Mouse (Mus musculus) spleen, postnatal 10 days (tissue): ENCODE results near the gene Gm5148.

Source experiments
- DNase-seq, 2 experiments: peaks; one replicate each; pipeline ENCODE4 v3.0.0; 2021 to 2022; ENCODE audit warnings: low spot score in 2 of 2

Gm5148 gene

DNA sequence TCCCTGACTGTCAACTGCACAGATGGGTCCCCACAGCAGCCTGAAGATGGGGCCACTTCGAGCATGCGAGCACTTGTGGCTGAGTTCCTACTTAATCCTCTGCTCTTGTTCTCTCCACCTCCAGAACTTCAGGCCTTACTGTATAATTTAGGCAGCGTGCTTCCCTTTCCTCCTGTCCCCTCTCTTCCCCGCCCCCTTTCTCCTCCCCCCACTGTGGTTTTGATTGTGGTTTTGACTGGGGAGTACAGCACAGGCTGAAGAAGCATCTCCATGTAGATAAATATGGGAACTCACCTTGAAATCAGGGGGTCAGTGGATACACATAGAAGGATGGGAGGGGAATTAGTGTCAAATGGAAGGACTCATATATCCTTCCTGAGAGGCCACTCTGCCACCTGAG, 31.3 kb downstream of the Gm5148 start:
- no peak for DNase-seq

DNA sequence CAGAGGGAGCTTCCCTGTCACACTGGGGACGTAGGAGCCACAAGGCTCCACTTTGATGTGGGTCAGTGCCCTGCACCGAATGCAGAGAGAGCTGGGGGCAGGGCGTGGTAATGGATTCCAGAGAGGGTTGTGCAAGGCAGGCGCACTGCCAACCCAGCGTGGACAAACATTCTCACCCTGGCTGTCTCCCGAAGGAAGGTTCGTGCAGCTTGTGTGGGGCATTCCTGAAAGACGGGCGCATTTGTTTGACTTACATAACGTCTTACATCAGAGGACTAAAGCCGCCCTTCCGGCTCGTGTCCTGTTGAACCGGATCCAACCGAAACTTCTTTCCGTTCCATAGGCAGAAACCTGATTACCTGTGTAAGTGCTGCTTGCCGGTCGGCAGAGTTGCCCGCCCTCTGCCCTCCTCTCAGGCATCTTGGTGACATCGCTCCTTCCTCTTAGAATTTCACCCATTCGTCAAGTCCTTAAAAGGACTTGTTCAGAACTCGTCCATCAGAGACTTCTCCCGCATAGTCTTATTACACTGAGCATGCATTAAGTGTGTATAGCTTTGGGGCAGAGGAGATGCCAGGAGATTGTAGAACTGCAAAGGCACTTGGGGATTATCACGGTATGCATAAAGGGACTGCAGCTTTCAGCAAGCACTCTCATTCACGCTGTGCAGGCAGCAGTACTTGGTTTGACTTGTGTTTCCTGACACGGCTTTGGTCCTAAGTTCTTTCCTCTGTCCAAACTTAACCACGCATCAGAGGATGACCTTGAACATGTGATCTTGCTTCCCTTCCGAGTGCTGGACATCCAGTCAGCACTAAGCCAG, 36.9 kb downstream of the Gm5148 start:
- peak in 1 of 2 experiments; percentile 18 for DNase-seq

DNA sequence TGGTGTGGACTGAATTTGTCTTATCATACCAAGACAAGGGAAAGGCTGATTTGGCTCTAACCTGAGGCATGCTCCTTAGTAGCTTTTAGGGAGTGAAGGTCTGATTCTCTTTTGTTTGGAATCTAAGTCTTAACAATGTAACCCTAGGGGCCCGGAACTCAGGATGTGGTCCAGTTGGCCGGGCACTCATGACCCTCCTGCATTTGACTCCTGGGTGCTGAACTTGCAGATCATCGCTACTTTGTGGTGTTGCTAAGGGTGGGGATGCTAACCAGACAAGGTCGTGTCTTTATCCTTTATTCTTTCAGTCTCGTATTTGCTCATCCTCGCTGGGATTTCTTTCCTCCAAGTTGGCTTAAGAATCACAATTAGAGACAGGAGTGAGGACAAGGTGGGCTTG, 37.5 kb downstream of the Gm5148 start:
- no peak for DNase-seq

DNA sequence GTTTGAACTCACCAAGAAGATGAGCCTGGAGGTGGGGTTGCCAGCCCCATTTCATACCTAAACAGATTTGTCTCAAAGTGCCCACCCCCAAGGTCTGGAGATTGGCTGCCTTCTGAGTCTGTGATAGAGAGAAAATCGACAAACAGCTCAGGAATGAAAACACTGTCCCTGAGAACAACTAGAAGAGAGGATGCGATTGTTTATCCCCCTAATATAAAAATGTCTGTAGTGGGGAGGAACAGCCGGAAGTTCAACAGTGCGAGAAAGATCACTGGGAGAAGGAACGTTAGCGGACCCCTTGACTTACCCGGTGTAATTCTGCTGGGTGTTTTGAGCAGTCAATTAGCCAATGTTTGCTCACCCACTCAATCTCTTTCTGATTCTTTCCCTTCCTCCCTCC, 38.1 kb downstream of the Gm5148 start:
- DNase-seq = no peak

DNA sequence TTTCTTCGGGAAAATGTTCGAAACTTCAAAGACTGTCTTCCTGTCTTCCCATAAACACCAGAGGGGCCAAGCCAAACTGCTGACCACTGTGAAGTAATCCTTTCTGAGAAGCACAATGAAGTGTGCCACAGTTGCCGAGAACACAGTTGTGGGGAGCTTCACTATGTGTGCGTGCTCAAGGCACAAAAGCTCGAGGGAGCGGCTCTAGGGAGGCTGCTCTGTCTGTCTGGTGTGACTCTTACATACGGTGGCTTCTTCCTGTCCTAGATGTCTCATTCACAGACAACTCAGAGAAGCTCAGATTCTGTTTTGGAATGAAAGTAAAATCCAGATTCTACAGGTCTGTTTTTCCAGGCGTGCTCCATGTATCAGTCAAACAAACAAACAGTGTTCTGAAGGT, 48.0 kb downstream of the Gm5148 start:
- no peak for DNase-seq

DNA sequence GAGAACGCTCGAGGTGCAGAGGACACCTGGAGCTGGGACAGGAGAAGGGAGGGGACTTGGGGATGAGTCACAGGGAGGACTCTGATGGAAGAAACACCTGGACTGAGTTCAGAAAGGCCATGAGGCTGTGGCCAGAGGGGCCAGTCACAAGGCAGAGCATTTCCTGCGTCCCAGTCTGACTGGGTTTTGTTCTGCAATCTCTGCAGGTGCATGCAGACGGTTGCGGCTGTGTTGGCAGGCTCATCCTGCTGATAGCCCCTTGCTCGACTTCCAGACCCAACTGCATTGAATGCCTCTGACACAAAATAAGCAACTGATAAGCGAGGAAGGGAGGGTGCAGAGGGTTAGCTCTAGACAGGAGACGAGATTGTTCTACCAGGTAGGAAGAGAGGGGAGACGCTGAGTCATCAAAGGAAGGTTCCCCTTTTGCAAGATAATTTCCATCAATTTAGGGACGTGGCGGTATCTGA, 49.2 kb downstream of the Gm5148 start:
- no peak for DNase-seq

DNA sequence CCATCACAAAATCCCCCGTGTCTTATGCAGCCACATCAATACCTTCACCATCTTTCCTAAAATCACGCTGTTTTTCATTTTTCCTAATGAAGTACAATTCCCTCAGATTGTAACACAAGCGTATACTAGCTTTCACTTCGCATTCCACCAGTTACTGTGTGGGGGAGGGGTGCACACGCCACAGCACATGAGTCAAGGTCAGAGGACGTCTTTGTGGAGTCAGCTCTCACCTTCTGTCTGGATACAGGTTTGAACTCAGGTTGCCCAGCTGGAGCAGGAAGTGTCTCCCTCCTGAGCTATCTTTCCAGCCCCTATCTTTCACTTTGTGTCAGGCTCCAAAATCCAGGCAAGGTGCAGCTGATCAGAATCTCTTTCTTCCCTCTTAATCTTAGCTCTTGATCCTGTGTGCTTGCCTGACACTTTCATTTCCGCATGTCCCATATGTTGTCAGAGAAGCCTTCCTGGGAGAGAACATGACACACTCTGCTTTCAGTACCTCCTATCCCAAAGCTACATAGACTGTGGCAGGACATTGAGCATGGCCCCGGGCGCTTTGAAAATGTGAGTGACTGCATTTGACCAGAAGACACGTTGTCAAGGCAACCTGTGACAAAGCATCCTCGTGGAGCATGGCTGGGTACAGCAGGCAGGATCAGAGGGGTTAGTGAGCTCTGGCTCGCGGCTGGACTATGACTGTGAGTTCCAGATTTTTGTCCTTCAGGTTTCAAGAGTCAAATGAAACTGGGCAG, 50.6 kb downstream of the Gm5148 start:
- no peak for DNase-seq

DNA sequence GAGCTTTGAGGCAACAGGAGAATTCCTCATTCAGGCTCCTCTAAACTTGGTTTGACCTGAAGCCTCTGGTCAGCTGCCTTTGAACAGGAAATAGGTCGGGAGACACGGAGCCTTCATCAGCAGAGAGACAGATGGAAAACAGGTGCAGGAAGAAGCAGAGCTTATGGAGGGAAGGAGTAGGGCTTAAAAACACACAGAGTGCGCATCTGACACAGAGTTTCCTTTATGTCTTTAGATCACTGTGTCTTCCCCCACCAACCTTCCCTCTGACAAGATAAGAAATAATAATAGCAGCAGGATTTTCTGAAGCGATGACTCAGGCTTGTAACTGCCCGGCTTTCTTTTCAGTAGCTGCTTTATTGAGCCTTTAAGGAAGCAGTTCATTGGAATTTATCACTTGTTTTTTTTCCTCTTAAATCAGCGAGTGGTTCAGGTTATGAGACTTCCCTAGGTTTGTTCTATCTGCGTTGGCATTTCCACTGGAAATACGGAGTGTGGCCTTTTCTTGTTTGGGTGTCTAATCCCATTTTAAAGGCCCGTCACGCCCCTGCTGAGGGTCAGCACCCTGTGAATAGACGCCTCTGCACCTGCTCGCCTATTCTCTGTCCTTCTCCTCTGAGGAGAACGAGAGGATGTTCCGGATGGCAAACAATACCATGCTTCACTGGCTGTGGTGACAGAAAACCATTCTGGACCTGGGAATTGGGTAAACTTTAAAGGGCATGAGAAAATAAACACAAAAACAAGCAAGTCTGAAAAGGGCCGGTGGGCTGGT, 51.8 kb downstream of the Gm5148 start:
- no peak for DNase-seq

DNA sequence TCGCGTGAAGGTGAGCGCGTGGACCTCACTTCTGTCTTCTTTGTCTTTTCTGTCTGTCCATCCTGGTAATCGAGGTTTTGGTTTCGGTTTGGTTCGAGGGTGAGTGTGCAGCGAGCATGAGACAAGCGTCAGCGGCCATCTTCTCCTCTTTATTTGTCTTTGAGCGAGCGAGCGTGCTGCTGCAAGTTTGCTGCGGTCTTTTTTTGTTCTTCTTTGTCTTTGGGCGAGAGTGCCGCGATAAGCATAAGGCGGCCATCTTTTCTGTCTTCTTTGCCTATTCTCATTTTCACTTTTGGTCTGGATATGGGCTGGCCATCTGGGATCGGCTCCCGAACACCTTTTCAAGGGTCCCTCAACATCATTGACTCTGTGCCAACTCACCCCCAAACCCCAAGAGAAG, 55.2 kb downstream of the Gm5148 start:
- DNase-seq = no peak

DNA sequence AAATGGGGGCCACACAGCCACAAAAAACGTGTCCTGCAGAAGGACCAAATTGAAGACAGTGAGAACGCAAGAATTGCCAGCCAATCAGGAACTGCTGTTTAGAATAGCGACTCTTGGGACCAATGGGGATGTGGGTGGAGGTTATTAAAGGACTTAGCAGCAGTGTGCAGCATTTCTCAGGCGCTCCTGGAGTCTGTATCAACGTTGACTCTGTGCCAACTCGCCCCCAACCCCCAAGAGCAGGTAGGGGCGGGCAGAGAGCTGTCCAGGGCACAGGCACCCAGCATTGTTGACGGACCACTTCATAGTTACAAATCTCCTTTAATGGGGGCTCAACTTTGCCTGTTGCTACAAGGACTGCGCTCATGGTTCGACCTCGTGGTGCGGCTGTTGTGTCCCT, 55.6 kb downstream of the Gm5148 start:
- no peak for DNase-seq

DNA sequence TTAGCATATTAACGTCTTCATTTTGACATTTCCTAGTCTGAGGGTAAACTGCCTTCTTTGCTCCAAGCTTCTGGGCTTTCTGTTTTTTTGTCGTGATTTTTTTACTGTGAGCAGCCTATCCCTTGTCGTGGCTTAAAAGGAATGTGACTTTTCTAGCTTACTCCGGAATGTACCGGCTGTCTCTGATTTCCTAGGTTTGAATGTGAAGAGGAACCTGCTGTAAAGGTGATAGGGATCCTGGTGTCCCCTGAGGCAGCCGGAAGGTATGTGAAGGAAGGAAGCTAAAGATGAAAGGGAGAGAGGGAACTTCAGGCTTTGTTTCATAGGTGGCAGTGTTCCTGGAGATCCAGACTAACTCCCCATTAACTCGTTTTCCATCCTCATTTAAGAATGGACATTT, 56.6 kb downstream of the Gm5148 start:
- DNase-seq = no peak

DNA sequence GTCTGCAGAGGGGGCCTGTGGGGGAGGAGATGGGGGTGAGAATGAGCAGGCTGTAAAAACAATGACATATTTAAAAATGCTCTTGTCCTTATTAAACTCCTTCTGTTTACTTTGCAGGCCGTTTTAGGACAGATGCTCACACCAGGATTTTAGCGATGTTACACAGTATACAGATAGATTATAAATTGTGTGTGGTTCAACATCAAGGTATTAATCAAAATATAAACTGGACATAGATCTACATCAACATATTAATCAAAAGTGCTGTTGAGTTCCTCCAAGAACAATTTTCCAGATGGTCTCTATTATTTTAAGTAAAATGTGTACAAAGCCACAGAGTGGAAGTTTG, 57.2 kb downstream of the Gm5148 start:
- no peak for DNase-seq

DNA sequence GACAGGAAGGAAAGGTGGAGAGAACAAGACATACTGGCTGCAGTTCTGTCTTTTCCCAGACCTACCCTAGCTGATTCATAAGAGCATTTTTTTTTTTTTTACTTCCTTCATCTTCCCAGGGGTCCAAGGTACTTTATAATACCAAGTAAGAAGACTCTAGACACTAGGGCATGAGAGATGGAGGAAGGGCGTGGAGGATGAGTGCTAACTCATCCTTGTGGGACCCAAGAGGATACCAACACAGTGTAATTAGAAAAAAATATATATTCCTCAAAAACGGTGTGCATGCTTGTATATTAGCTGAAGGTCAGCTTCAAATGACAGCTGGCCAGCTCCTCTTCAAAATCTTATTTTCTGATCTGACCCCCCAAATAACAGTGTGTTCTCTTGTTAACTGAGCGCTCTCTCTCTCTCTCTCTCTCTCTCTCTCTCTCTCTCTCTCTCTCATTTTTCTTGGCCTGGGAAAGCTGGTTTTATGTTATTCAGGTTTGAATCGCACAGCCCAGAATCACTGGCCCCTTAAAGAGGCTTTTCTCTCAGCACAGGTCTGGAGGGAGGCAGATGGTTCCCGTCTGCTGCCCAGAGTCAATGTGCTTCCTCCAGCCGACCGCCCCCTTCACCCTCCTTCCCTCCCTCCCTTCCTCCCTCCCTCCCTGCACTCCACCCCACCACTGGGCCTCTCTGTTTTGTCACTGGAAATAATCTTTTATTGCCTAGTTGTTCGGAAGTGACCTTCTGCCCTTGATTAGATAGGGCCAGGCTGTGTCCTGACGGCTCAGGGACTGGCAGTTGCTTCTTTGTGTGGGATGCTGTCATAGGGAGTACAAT, 57.8 kb downstream of the Gm5148 start:
- no peak for DNase-seq
